Mouse (Mus musculus) hematopoietic stem cell, adult 5-6 weeks (primary cell): Measurements from ENCODE around the gene Iba57. TPM values are rescaled to one million over a fixed set of nuclear protein-coding genes. Genes with fewer than 3 reads are reported as not detected.

Source experiments
- ATAC-seq, 2 experiments: fragments of 125-278 bp in 1 of 2; replicated peaks in 1 of 2; 2 replicates each; pipeline ENCODE4 v1.8.0; 2016 to 2017; ENCODE audit warnings: inconsistent platforms in 2 of 2, mild to moderate bottlenecking in 2 of 2, moderate number of reproducible peaks in 2 of 2, low read depth in 1 of 2, moderate TSS enrichment in 1 of 2; ENCODE audit not compliant: low FRiP score in 2 of 2, poor library complexity in 2 of 2, severe bottlenecking in 2 of 2, insufficient read depth in 1 of 2, low TSS enrichment in 1 of 2
- total RNA-seq: library from RNA; stranded (forward); fragments of 172-1452, 232-1000 nt; gene quantifications from 2 replicates; pipeline ENCODE4 v1.2.3, GENCODE M21; 2017

Gene Iba57
- total RNA-seq, 1 experiment from 2014 or later, result 5.6 TPM

DNA sequence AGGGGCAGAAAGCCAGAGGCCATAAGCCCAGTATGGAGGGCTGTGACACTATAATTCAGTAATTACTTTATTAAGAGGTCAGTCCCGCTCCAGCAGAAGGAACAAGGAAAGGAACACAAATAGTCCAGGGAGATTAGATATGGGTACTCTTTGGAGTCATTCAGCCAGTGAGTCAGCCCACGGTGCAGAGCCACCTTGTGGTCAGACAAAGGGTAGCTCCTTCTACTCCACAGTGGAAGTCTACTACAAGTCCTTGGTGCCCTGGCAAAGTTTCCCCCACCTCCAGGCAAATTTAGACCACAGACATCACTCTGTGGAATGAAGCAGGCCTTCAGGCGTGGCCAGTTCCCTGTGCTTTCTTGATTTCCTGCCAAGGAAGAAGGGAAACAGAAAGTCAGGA lies 20.3 kb upstream of the Iba57 start:
- peak in 1 of 2 experiments; percentile 65; a peak in 3 of 4 replicates for ATAC-seq

DNA sequence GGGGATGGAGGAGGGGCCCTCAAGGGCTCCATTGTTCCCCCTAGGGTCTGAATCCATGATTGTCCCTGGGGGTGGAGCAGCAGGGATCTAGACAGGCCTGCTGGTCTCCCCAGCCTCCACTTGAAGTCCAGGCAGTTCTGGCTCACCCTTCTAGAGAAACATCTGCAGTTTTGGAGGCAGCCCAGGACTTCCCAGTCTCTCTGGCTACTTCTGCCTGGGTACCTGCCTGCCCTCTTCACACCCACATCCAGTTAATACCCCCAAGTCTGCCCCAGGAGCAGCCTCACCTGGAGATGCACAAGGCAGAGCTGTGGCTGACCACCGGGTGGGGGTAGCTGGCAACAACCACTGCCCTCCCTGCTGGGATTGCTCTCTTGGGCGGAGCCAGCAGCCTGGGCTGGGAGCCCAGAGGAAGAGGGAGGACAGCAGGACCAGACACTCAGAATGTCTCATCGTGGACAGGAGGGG lies 19.4 kb upstream of the Iba57 start, which contains the start of gene Gjc2:
TSS of gene Gjc2 (minus strand) at position 350 of the 468 bp plus-strand sequence.
- no peak for ATAC-seq

DNA sequence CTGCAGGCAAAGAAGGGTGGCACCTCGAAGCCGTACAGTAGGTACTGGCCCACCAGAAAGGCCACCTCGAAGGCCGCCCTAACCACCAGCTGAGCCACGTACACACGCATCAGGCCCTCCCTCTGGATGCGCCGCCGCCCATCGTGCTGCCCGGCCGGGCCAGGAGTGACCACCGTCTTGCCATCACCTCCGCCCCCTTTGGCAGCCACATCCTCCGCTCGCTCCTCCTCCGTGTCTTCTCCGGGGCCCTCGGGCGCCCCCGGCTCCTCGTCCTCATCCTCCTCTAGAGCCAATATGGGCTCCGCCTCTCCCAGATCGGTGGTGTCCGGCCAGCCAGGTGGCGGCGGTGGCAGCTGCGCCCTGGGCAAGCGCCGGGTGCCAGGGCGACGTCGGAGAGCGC lies 13.4 kb upstream of the Iba57 start:
- no peak for ATAC-seq

DNA sequence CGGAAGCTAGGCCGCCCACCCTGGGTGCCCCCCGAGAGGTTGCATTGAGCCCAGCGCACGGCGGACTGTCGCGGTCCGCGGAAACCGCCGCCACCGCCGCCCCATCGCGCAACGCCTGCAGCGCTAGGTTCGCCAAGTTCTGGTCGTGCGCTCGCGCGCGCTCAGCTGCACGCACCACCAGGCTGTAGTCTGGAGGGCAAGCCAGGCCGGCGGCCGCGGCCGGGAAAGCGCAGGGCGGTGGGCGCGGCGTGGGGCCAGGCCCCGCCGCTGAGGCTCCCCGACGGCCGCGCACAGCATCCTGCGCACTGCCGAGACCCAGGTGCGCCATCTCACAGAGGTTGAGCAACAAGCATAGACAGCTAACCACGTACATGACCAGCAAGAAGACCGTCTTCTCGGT lies 12.9 kb upstream of the Iba57 start:
- ATAC-seq, result no peak

DNA sequence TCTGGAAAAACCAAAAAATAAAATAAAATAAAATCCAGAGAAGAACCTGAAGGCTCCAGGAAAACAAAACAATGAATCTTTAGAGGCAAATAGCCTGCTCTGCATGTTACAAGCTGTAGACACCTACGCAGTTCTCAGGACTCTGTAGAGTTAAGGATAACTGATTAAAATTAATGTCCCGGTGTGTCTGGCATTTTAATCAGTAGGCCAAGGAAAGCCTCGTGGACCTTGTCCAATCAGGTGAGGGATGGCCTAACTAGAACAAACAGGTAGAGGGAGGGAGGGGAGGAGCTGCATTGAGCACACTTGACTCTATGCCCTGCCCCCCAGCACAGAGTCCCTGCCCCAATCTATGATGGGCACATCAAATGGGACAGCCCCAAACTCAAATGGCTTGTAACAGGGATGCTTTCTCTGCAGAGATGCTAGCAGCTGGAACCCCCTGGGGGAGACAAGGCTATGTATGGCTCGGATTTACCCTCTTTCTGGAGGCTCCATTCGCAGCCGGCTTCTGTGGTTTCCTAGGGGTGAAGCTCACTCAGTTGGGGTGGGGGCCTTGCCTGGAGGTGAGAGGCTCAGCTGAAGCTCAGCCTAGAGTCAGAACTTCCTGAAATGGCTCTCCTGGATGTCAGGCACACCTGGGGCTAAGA lies 10.8 kb upstream of the Iba57 start:
- no peak for ATAC-seq

DNA sequence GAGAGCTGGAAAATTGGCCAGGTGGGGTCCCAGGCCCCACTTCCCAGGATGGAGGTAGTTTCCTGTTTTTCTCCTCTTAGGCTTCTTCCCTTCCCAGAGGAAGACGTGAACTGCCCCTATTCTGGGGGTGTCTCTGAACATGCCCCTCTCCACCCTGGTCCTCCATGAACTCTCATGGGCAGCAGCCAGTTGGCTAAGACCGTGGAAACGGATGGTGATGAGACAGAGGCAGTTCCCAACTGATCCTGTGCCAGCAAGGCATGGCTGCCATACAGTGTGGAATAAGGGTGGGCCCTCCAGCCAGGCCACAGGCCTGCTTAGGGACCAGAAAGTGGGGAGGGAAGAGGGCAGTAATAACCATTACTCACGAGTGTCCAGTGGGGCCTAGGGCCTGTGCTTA lies 7.0 kb upstream of the Iba57 start:
- no peak for ATAC-seq

DNA sequence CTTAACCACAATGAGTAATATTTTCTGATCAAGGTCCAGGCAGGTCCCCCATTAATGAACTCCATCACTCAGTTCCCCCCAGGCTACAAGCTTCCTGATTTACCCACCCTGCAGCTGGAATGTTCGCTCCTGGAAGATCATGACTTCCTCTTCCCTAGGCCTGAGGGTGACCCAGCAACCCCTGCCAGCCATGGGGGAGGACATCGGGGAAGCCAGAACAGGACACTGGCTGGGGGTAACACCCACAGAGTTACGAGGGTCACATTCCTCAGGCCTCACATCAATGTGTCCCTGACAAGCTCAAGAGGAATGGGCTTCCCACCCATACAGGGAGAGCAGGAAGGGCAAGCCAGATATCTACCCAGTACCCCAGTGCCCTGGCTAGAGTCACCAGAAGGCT lies 6.3 kb upstream of the Iba57 start:
- ATAC-seq, result no peak

DNA sequence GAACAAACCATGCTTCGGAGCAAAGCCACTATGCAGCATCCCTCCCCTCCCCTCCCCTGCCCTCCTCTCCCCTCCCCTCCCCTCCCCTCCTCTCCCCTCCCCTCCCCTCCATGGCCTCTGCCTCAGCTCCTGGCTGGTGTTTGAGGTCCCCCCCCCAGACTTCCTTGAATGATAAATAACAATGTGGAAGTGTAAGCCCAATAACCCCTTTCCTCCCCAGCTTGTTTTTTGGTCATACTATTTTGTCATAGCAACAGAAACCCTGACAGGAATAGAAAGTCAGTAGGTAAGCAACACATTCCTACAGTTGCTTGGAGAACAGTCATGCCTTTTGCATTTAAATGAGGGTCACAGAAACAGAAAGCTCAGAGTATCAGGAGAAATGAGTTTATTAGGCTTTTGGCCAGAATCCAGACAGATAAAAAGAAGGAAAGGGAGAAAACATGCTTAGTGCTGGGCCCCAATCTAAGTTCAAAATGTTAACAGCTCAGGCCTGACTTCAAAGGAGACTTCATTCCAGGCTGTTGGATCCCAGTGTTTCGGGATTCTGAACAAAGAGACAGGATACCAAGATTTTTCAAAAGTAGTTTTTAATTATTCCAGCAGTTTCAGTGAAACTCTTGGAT lies 2.2 kb upstream of the Iba57 start:
- ATAC-seq, result no peak

DNA sequence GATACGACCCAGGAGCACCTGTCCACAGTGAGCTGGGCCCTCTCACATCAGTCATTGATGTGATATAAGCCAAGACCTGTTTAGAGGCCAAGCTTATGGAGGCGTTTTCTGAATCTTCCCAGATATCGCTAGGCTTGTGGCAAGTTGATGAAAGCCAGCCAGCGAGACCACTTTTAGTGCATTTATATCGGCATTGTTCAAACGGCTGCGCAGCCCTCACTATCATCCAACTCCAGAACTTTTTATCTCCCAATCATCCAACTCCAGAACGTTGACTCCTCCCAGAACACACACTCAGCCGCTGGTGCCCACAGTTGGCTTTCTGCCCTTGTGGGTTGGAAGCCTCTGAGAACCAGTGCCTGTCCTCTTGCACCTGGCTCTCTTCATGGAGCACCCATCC lies 845 bp upstream of the Iba57 start:
- ATAC-seq, result no peak

DNA sequence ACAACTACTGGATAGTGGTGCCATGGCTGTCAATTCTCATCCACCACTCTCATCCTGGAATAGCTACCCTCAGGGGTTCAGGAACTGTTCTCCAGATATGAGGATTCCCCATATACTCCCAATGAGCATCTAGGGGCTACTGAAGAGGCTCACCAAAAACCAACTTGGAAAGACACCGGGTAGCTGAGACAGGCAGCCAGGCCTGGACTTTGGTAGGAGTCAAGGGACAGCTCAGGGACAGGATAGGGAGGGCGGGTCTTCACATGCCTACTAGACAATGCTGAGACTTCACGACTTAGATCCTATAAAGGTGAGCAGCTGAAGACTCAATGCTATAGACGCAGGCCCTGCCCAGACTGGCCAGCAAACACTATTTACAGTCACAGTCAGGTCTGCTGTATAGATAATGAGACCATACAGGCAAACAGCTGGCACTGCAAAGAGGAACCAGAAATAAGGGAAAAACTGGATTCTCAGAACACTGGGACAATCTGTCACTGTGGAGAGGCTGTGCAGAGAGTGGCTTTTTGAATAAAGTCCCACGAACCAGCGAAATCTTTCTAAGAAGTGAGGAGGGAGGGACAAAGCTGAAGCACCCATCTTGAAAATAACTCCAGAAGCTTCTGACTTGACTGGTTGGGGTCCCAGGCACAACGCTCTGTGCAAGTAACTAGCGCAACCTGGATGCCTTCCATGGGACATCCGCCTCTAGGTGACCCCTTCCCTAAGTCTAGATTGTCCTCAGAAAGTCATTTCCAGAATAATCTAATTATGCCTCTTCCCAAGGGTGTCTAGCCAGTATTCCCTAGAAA lies 890 bp downstream of the Iba57 start:
- 0 out of 4 replicates have a peak, but pooled peaks have one; percentile 1 to 12 for ATAC-seq

DNA sequence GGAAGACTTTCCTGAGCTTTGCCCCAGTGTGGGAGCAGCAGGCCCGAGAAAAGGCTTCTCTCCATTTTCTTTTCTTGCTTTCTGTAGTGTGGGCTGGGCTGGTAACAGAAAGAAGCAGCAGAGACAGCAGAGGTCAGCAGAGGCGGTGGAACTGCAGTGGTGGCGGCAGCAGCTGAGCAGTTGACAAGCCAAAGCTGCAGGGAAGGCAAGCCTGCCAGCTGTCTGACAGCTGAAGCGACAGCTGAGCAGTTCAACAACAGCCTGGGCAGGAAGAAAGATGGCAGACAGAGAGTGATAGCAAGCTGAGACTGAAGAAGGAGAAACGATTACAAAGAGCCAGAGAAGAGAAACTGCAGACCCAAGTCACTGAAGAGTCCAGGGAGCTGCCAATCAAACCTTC lies 2.1 kb downstream of the Iba57 start:
- no peak for ATAC-seq

DNA sequence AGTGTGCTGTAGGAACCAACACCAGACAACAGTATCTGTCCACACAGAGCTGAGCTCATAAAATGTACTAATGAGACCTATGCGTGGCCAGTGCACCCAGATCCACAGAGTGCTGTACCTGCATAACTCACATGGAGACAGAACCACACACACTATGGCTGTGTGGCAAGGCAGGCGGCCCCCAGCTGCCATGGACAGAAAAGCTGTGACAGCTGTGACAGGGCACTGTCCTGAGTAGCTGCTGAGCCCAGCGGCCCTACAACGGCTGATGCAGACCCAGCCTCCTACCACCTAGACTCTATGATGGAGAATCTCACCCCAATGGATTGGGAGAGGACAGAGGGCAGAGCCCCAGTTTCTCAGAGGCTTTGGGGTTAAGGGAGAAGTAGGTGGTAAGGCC lies 4.0 kb downstream of the Iba57 start:
- ATAC-seq, result no peak

DNA sequence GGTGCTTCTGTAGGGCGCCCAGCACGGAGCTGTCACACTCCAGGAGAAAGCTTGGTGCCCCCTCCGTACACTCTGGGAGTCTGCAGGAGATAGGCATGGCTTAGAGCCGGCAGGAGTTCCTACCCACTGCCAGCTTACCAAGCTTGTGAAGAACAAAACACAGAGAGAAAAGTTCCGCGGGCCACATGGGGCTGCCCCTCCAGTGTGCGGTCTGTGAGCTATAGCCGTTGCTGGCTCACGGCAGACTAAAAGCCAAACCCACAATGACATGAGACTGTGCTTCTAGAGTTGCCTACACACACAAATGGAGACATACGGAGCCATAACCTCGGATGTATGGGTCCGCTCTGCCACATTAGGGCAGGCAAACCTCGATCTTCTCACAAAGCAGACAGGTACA lies 4.4 kb downstream of the Iba57 start:
- no peak for ATAC-seq

DNA sequence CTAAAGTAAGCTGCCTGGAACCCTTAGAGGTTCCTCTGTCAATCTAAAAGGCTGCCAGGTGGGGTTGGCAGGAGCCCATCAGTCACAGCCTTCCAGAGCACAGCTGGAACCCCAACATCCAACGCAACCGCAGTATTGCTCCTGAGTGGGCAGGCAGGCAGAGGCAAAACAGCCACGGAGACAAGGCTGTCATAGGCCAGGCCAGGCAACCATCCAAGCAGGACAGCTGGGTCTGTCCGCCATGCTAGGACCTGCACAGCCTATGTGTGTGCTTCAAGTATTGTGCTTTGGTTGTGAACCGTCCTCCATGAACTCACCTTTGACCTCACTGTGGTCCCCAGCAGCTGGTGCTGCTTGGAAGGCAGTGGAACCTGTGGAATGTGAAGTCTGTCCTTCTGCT lies 7.6 kb downstream of the Iba57 start:
- no peak for ATAC-seq

DNA sequence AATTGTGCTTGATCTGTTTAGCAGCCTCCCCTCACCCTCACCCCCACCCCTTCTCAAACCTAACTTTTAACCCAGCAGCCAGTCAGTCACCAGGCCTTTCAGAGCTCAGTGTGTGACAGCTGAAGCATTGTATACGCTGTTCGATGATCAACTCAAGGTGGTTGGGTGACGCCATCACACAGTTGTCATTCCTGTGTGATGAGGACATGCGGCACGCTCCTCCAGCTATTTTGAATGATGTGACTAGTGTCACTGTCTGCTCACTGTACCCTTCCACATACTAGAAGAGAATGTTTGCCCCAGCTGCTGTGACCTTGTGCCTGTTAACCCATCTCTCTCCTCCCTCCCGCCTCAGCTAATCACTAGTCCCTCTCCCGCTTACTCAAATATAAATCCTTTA lies 9.3 kb downstream of the Iba57 start:
- ATAC-seq, result no peak

DNA sequence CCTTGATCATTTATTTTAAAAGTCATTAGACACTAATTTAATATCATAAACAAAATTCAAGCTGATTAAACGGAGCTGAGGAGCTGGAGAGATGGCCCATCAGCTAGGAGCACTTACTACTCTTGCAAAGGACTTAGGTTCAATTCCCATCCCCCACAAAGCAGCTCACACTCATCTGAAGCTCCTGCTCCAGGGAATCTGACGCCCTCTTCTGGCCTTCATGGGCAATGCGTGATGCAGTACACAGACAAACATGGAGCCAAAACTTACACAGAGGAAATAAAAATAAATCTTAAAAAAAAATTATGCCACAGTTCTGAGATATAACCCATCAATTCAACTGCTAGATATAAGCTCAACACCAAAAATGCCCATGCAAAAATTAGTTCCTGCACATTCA lies 11.8 kb downstream of the Iba57 start:
- no peak for ATAC-seq

DNA sequence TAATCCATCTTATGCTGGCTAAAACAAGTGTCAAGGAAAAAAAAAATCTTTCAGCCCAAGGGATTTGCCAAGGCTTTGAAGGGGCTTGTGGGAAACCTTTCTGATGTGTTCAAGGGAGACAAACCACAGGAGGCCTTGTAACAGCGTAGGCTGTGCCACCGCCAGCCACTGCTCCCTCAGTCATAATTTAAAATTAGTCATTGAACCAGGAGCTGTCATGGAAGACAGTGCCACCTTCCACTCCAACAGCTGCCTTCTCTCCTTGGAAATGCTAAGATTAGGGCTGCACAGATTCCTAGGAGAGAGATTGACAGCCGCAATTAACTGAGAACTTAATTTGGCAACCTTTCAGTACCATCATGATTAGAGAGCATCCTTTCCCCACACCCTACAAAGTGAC lies 14.2 kb downstream of the Iba57 start:
- ATAC-seq, result no peak

DNA sequence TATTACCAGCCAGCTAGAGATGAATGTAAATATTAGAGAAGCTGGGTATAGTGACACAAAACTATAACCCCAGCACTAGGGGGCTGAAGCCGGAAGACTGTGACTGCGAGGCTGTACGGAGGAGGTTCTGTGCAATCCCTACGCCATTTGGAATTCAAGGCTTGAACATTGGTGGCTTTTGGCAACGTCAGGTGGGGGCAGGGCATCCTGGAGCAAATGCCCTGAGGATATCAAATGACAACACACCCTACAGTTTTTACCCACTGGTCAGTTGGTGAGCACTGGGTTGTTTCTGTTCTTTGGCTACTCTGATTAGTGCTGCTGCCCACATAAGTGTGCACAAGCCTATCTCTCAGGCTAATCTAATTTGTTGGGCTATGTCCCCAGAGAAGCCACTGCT lies 20.6 kb downstream of the Iba57 start:
- 0 out of 4 replicates have a peak, but pooled peaks of 1 of the 2 experiments have one; percentile 17 for ATAC-seq
